Mouse (Mus musculus) macrophage (primary cell): ENCODE measurements around the gene Cxcl5. TPM values are rescaled to one million over a fixed set of nuclear protein-coding genes. Genes with fewer than 3 reads are reported as not detected.

ENCODE experiments used
- H3K27ac ChIP-seq: fragments of 350-480 bp; formaldehyde crosslinking; 2 replicates; pipeline ENCODE4 v1.9.0; 2021
- H3K36me3 ChIP-seq: fragments of 350-480 bp; formaldehyde crosslinking; 2 replicates; pipeline ENCODE4 v1.9.0; 2021; ENCODE audit errors: inconsistent target
- H3K4me3 ChIP-seq: fragments of 350-480 bp; formaldehyde crosslinking; 2 replicates; pipeline ENCODE4 v1.9.0; 2021; ENCODE audit errors: inconsistent target
- H3K79me2 ChIP-seq: fragments of 350-480 bp; formaldehyde crosslinking; 2 replicates; pipeline ENCODE4 v1.9.0; 2021; ENCODE audit errors: inconsistent target
- WGBS: methylation state at CpG from one replicate; pipeline ENCODE4 v1.1.7; 2026; ENCODE audit warnings: inconsistent platforms; ENCODE audit not compliant: missing documents; 5-methylcytosine and 5-hydroxymethylcytosine counted together
- polyA plus RNA-seq: library from polyadenylated mRNA; stranded (reverse); fragments of 250-400 nt; gene quantifications from 3 replicates; pipeline ENCODE4 v1.2.4, GENCODE M21; 2018; ENCODE audit warnings: inconsistent platforms

Cxcl5 gene
- polyA plus RNA-seq, 1 experiment from 2014 or later = 0.11 TPM

DNA sequence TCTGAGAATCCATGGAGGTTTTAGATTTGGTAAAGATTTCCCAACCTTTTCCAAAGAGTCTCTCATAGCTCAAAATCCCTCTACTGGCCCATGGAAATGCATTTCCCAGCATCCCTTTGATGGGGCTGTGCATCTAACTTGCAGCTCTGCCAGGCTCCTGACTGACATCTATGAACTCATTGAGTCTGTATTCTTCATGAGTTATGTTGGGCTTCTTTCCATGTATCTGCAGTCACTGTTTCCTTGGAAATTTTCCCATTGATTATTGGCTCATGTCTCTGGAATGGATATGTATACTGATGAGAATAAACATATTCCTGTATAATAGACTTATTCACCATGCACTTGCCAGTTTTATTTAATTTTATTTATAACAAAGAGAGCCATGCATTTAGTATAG, 46.9 kb downstream of the Cxcl5 start:
- Histone ChIP-seq H3K4me3 (no peak overlapping the region), H3K36me3 (no peaks in the 10 kb centered on the region), H3K27ac (no peak overlapping the region), H3K79me2 (no peaks in the 10 kb centered on the region)

DNA sequence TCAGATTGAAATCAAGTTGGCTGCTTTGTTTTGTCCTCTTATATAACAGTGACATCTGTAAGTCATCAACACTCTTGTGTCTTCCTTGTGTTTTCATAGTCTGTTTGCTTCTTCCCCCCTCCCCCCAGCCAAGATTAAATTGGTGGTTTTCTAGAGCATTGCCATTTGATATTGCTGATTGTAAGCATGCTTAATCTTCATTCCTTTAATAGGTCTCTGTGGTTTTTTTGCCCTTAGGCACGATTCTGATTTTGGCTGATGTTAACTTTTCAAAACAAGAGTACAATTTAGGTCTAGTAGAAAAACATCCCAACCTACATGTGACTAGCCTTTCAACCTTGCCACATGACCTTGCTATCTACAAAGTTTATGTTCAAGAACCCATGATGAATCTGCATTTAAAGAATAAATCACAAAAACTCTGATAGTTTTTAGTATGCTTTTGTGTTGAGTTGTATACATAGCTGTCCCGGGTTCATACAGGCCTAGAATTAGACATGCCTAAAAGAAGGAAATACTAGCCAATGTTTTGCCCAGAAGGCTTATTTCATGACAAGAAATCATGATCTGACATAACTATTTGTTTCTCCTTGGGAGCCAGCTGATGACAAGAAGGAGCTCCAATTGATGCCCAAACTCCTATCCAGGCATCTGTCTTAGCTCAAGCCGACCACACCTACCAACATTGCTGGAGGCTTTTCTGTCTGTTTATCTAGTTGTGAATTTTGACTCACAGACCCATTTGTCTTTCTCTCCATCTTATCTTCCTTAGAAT, 48.2 kb downstream of the Cxcl5 start:
- Histone ChIP-seq H3K27ac (no peak overlapping the region), H3K4me3 (no peak overlapping the region), H3K79me2 (no peaks in the 10 kb centered on the region), H3K36me3 (no peaks in the 10 kb centered on the region)
- 92% methylated on average over 3 of the region's 3 CpGs for WGBS

Other genes starting within 250 kb of the Cxcl5 start
- not detected in 3 replicates for gene Afm, start 240.4 kb upstream of the Cxcl5 start, polyA plus RNA-seq
- gene 5830473C10Rik, start 198.3 kb upstream of the Cxcl5 start, polyA plus RNA-seq = not detected in 3 replicates
- gene Rassf6, start 118.7 kb upstream of the Cxcl5 start, polyA plus RNA-seq = not detected in 3 replicates
- 1.9 to 15.6 TPM (median 10.5 TPM) in 3 replicates for gene Ppbp, start 9.2 kb downstream of the Cxcl5 start, polyA plus RNA-seq
- gene Pf4, start 13.1 kb downstream of the Cxcl5 start, polyA plus RNA-seq = 376 to 3,137 TPM (median 826 TPM) in 3 replicates
- gene Cxcl3, start 26.7 kb downstream of the Cxcl5 start, polyA plus RNA-seq = 0.20 to 0.48 TPM (median 0.37 TPM) in 3 replicates
- gene Cxcl15, start 35.2 kb downstream of the Cxcl5 start, polyA plus RNA-seq = not detected in 3 replicates
- gene Cxcl1, start 131.9 kb downstream of the Cxcl5 start, polyA plus RNA-seq = 2.8 to 6.2 TPM (median 2.9 TPM) in 3 replicates
- gene Cxcl2, start 144.5 kb downstream of the Cxcl5 start, polyA plus RNA-seq = 8.1 to 14.6 TPM (median 10.7 TPM) in 3 replicates
- gene Mthfd2l, start 171.8 kb downstream of the Cxcl5 start, polyA plus RNA-seq = 5.7 to 11.4 TPM (median 6.0 TPM) in 3 replicates